Mouse (Mus musculus): ENCODE data around the gene Cnpy3. TPM values are rescaled to one million over a fixed set of nuclear protein-coding genes. Genes with fewer than 3 reads are reported as not detected.
A peak's percentile ranks its signal among the peaks of the same experiment; 100 is the strongest.

Cnpy3 gene
- polyA plus RNA-seq, 1 experiment from 2014 or later, result 58.7 TPM

DNA sequence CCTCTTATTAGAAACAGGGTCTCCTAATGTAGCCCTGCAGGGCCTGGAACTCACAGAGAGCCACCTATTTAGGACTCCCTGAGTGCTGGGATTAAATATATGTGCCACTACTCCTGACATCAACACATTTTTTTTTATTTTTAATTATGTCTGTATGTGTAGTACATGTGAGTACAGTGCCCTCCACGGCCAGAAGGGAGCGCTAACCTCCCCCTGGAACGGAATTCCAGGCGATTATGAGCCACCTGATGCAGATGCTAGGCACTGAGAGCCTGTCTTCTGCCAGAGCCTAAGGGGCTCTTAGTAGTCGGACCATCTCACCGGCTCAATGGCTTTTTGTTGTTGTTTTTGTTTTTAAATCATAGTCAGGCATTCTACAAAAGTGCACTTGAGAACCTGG lies 24.0 kb downstream of the Cnpy3 start:
- no peak for ATAC-seq (ENCODE audit: low FRiP score)
- Histone ChIP-seq H3K9ac (no peak overlapping the region), H3K27me3 (peaks cover 21% of the 10 kb centered on the region), H3K9me3 (replicated peaks) (no peaks in the 10 kb centered on the region), H3K4me2 (replicated peaks) (no peak overlapping the region), H3K27ac (no peak overlapping the region), H3K36me3 (peaks cover 25% of the 10 kb centered on the region), H3K4me1 (0 out of 2 replicates have a peak, but pooled peaks cover 3% of the 10 kb centered on the region), H3K4me3 (no peak overlapping the region)
- 41% methylated on average over 6 of the region's 6 CpGs for WGBS

DNA sequence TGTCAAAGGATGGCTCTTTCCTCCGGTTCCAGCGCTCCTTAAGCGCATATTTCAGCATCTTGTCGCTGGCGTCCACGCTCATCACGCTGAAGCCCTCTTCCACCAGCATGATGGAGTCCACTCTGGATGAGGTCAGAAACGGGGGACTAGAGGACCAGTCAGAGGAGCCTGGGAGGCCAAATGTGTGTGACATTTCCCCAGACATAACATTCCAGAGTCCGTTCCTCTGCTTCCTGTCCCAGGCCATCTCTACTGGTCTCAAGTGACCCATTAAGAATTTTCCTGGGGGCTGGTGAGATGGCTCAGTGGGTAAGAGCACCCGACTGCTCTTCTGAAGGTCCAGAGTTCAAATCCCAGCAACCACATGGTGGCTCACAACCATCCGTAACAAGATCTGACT lies 24.7 kb downstream of the Cnpy3 start:
- H3K4me2 ChIP-seq (replicated peaks), result no peak overlapping the region
- H3K9ac ChIP-seq, result no peak overlapping the region
- WGBS, result 93% methylated on average over 11 of the region's 11 CpGs
- peaks cover 21% of the 10 kb centered on the region for H3K27me3 ChIP-seq
- H3K27ac ChIP-seq, result no peak overlapping the region
- H3K36me3 ChIP-seq, result peaks cover 30% of the 10 kb centered on the region
- H3K4me1 ChIP-seq, result 0 out of 2 replicates have a peak, but pooled peaks cover 3% of the 10 kb centered on the region
- H3K9me3 ChIP-seq (replicated peaks), result no peaks in the 10 kb centered on the region
- no peak for ATAC-seq (ENCODE audit: low FRiP score)
- no peak overlapping the region for H3K4me3 ChIP-seq

DNA sequence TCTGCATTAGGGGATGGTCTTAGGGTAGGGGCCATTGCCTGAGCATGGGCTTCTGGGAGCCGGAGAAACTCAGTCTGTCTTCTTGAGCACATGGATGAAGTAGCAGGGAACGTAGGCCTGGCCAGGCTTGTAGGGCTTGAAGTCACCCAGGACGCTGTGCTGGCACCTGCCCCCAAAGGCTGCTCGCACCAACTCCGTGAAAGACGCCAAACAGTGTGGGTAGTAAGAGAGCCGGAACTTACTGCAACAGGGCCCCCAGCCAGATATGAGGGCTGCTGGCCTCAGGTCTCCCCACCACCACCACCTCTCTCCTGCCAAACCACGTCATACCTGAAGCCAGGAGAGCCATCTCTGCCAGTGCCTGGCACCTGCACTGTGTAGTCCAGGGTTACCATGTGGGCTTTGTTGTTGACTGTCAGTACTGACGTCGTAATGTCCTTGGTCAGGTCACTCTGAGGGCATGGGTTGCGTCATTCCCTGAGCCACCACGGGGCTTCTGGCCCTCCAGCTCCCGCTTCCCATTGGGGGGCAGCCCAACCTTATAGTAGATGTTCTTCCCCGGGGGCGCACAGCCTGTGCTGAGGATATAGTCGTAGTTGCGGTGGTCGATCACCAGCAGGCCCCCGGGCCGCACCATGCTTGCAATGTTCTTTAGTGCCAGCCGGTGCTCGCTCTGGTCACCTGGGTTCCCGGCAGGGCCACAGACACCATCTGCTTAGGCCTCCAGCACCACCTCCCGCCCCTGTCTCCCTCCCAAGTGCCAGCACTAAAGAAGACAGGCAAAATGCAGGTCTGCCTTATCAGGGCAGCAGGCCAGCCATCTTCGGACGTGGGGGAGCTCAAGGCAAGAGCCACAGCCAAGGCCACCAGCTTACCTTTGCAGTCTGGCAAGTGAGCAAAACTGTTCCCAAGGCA lies 26.0 kb downstream of the Cnpy3 start:
- no peak overlapping the region for H3K4me3 ChIP-seq
- no peak overlapping the region for H3K9ac ChIP-seq
- H3K4me1 ChIP-seq, result 0 out of 2 replicates have a peak, but pooled peaks cover 3% of the 10 kb centered on the region
- no peak overlapping the region for H3K4me2 ChIP-seq (replicated peaks)
- no peak overlapping the region for H3K27ac ChIP-seq
- 92% methylated on average over 26 of the region's 26 CpGs for WGBS
- peaks cover 40% of the 10 kb centered on the region for H3K36me3 ChIP-seq
- H3K27me3 ChIP-seq, result peaks cover 21% of the 10 kb centered on the region
- no peak for ATAC-seq (ENCODE audit: low FRiP score)
- H3K9me3 ChIP-seq (replicated peaks), result no peaks in the 10 kb centered on the region

DNA sequence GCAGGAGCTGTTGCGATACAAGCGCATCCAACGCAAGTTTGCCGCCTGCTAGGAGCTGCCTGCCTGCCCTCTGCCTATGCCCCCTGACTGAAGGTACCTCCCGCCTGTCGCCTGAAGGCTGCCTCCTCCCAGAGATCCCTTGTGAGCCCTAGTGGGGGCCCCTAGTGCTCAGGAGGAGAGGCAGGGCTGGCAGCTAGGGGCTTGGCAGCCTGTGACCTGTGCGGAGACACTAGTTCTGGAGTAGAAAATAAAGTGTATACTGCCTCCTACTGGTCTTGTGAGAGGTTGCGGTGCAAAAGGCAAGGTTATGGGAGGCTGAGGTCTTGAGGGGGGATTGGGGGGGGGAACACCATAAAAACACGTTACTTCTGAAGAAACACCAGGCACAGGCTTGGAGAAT lies 26.7 kb downstream of the Cnpy3 start:
- ATAC-seq (ENCODE audit: low FRiP score), result no peak
- no peak overlapping the region for H3K4me3 ChIP-seq
- H3K4me2 ChIP-seq (replicated peaks), result no peak overlapping the region
- H3K36me3 ChIP-seq, result peaks cover 40% of the 10 kb centered on the region
- H3K27ac ChIP-seq, result no peak overlapping the region
- 0 out of 2 replicates have a peak, but pooled peaks cover 3% of the 10 kb centered on the region for H3K4me1 ChIP-seq
- peaks cover 21% of the 10 kb centered on the region for H3K27me3 ChIP-seq
- H3K9ac ChIP-seq, result no peak overlapping the region
- 47% methylated on average over 9 of the region's 9 CpGs for WGBS
- no peaks in the 10 kb centered on the region for H3K9me3 ChIP-seq (replicated peaks)

DNA sequence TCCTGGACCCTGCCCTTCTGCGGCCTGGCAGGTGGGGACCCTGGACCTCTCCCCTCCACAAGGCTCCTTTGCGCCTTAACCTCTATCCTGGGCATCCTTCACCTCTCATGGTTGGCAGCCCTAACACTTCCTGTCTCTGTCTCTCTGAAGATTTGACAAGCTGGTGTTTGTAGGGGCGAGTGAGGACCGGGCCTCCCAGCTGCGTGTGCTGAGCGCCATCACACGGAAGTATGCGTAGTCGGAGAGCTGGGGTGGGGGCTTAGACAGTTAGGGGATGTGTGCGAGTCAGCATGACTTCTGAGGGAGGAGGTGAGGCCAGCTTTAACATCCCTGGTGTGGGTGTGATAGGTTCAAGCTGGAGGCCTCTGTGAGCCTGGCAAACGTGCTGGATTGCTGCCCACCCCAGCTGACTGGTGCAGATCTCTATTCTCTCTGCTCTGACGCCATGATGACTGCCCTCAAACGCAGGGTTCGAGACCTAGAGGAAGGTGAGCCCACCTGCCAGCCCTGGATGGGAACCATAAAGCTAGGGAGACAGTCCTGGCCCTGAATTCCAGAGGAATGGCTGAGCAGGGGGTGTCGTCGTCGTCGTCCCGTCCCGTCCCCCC lies 27.4 kb downstream of the Cnpy3 start:
- no peak for ATAC-seq (ENCODE audit: low FRiP score)
- Histone ChIP-seq H3K27me3 (peaks cover 18% of the 10 kb centered on the region), H3K9ac (no peak overlapping the region), H3K4me3 (no peak overlapping the region), H3K27ac (no peak overlapping the region), H3K4me1 (0 out of 2 replicates have a peak, but pooled peaks cover 3% of the 10 kb centered on the region), H3K9me3 (replicated peaks) (no peaks in the 10 kb centered on the region), H3K36me3 (peaks cover 40% of the 10 kb centered on the region), H3K4me2 (replicated peaks) (no peak overlapping the region)
- 90% methylated on average over 14 of the region's 20 CpGs for WGBS

DNA sequence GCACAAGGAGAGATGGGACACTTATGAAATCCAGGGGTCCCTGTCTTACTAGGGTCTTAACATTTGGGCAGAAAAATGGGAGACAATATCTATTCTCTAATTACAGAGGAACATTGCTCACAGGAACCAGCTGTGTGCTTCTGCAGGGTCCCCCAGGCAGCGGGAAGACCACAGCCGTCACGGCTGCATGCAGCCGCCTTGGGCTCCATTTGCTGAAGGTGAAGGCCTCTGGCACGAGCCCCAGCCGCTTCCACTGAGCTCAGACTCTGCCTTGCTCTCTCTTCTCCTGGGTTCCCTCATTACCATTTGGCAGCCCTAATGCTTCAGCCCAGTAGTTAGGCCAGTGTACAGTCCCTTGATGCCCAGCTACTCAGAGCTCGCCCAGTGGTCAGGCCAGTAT lies 30.9 kb downstream of the Cnpy3 start:
- Histone ChIP-seq H3K4me3 (no peak overlapping the region), H3K4me1 (no peaks in the 10 kb centered on the region), H3K27me3 (no peaks in the 10 kb centered on the region), H3K36me3 (peaks cover 49% of the 10 kb centered on the region), H3K27ac (no peak overlapping the region), H3K4me2 (replicated peaks) (no peak overlapping the region), H3K9ac (no peak overlapping the region), H3K9me3 (replicated peaks) (no peaks in the 10 kb centered on the region)
- ATAC-seq (ENCODE audit: low FRiP score), result no peak
- WGBS, result 88% methylated on average over 7 of the region's 7 CpGs

DNA sequence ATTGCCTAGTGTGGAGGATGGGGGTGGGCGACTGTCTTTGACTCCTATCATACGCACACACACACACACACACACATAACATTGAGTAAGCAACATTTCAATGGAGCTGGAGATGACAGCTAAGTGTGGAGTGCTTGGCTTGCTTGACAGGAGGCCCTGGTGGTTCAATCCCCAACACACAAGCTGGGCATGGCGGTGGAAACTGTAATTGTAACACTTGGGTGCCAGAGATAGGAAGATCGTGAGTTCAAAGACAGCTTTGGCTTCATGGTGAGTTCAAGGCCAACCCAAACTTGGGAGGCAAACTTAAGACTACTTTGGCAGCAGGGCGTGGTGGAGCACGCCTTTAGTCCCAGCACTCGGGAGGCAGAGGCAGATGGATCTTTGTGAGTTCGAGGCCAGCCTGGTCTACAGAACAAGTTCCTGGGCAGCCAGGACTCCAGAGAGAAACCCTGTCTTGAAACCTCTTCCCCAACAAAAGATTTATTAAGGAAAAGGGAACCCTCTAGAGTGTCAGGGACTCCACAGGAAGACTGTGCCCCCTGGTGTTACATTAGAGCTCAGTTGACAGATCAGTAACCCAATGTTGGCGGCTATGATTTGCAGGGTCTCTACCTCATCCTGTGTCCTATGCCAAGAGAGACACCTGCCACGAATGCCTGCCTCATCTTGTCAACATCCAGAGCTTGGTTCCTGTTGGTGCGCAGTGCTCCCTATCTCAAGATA lies 37.1 kb downstream of the Cnpy3 start:
- 94% methylated on average over 11 of the region's 11 CpGs for WGBS
- H3K4me3 ChIP-seq, result no peak overlapping the region
- no peak overlapping the region for H3K4me2 ChIP-seq (replicated peaks)
- no peak overlapping the region for H3K27ac ChIP-seq
- no peak for ATAC-seq (ENCODE audit: low FRiP score)
- H3K36me3 ChIP-seq, result peaks cover 38% of the 10 kb centered on the region
- H3K27me3 ChIP-seq, result no peaks in the 10 kb centered on the region
- no peaks in the 10 kb centered on the region for H3K9me3 ChIP-seq (replicated peaks)
- peaks cover 17% of the 10 kb centered on the region for H3K4me1 ChIP-seq
- H3K9ac ChIP-seq, result no peak overlapping the region

DNA sequence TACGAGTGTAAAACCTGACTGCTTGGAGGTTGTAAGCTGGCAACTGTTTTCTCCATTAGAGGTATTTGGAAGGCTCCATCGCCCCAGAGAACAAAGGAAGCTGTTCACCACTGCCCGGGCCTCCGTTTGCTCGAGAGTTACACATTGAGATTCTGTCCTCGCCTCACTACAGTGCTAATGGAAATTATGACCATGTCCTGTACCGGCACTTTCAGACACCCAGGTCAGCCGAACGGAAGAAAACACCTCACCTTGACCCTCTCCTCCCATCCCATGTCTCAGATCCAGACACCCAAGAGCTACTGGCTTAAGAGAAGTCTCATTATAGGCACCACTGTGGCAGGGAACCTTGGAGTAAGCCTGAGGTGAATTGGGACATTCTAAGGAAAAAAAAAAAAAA lies 38.2 kb downstream of the Cnpy3 start:
- Histone ChIP-seq H3K4me1 (peaks cover 17% of the 10 kb centered on the region), H3K36me3 (peaks cover 38% of the 10 kb centered on the region), H3K9ac (no peak overlapping the region), H3K4me2 (replicated peaks) (no peak overlapping the region), H3K27me3 (no peaks in the 10 kb centered on the region), H3K9me3 (replicated peaks) (no peaks in the 10 kb centered on the region), H3K4me3 (no peak overlapping the region), H3K27ac (no peak overlapping the region)
- ATAC-seq (ENCODE audit: low FRiP score), result no peak
- 90% methylated on average over 9 of the region's 9 CpGs for WGBS

DNA sequence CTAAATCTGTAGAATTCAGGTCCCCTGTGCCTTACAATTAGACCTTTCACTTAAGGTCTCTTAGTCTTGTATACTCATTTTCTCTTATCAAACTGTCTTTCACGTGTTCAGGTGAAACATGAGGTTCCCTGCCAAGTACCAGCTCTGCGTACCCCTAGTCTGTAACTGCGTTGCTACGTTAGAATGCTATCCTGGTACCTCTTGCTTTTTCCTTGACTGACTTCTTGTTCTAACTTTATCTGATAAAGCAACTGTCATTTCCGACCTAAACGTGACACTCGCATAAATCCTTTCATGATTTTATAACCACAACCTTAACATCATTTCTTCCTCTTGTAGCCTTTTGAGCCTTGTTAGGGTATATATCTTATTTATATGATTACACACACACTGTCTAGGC lies 39.6 kb downstream of the Cnpy3 start:
- H3K9ac ChIP-seq, result peak overlapping the region; percentile 96
- H3K4me1 ChIP-seq, result peaks cover 17% of the 10 kb centered on the region
- H3K9me3 ChIP-seq (replicated peaks), result no peaks in the 10 kb centered on the region
- no peak for ATAC-seq (ENCODE audit: low FRiP score)
- no peak overlapping the region for H3K27ac ChIP-seq
- 73% methylated on average over 7 of the region's 7 CpGs for WGBS
- peak overlapping the region; percentile 100 for H3K4me3 ChIP-seq
- H3K27me3 ChIP-seq, result no peaks in the 10 kb centered on the region
- peaks cover 38% of the 10 kb centered on the region for H3K36me3 ChIP-seq
- peak overlapping the region; percentile 100 for H3K4me2 ChIP-seq (replicated peaks)

DNA sequence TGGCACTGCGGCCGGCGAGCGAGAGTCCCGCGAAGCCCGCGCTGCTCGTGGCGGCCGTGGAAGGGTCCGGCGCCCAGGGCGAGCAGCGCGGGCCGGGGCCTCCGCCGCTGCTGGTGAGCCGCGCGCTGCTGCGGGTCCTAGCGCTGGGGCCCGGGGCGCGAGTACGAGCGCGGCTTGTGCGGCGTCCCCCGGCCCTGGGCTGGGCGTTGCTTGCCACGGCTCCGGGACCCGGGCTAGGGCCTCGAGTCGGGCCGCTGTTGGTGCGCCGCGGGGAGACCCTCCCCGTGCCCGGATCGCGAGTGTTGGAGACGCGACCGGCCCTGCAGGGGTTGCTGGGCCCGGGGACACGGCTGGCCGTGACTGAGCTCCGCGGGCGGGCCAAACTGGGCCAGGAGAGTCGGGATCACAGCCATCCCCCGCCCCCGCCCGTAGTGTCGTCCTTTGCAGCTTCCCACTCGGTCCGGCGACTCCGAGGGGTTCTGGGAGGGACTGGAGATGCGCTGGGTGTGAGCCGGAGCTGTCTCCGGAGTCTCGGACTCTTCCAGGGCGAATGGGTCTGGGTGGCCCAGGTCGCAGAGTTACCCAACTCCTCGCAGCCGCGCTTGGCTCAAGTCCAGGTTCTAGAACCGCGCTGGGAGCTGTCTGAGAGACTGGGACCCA lies 40.3 kb downstream of the Cnpy3 start:
- Histone ChIP-seq H3K27me3 (no peaks in the 10 kb centered on the region), H3K4me3 (peak overlapping the region; percentile 100), H3K4me1 (peaks cover 20% of the 10 kb centered on the region), H3K36me3 (peaks cover 33% of the 10 kb centered on the region), H3K9me3 (replicated peaks) (no peaks in the 10 kb centered on the region), H3K27ac (peak overlapping the region; percentile 76), H3K9ac (peak overlapping the region; percentile 96), H3K4me2 (replicated peaks) (peak overlapping the region; percentile 100)
- peak; percentile 70 for ATAC-seq (ENCODE audit: low FRiP score)
- WGBS, result under 1% methylated on average over 76 of the region's 76 CpGs

DNA sequence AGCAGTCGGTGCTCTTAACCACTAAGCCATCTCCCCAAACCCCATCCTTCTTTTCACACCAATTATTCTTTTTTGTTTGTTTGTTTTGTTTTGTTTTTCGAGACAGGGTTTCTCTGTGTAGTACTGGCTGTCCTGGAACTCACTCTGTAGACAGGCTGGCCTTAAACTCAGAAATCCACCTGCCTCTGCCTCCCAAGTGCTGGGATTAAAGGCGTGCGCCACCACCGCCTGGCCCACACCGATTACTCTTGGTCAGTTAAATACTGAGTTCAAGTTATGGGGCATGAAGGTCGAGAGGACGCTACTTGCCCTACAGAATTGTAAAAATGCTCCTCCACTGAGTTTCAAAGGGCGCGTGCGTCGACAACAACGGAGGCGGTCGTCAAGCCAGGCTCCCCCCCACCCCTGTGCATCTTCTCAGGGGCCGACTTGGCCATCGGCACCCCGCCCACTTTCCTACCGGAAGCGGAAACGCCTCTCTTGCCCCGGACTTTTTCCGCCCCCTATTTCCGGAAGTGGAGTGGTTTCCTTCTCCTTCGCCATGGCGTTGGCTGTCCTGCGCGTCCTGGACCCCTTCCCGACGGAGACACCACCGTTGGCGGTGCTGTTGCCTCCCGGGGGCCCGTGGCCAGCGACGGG lies 40.9 kb downstream of the Cnpy3 start, which contains the start of gene Pex6:
Gene Pex6 (plus strand): TSS at position 505 of the 639 bp plus-strand sequence.
- 9% methylated on average over 35 of the region's 36 CpGs for WGBS
- Histone ChIP-seq H3K4me2 (replicated peaks) (peak within 1 kb of the TSS; percentile 100), H3K36me3 (peaks cover 27% of the 10 kb centered on the region), H3K27ac (peak within 1 kb of the TSS; percentile 76), H3K9ac (peak within 1 kb of the TSS; percentile 96), H3K4me1 (peaks cover 21% of the 10 kb centered on the region), H3K27me3 (no peaks in the 10 kb centered on the region), H3K4me3 (peak within 1 kb of the TSS; percentile 100), H3K9me3 (replicated peaks) (no peaks in the 10 kb centered on the region)
- peak; percentile 90 for ATAC-seq (ENCODE audit: low FRiP score)

Data from hindbrain, embryonic 12.5 days (tissue).